Mouse (Mus musculus): ENCODE measurements around the gene Chn1.

GRCm38 (mm10) chr2:73636387-73636786 lies 138.8 kb downstream of the Chn1 start:
- no peak for TF ChIP-seq CTCF (IDR thresholded peaks at IDR 0.05; ENCODE audit: borderline replicate concordance, extremely low read depth, insufficient read depth, insufficient read length)
- TF ChIP-seq POLR2A (IDR thresholded peaks at IDR 0.05; ENCODE audit: borderline replicate concordance, extremely low read depth, insufficient read depth, insufficient read length, poor library complexity, severe bottlenecking) = no peak
